Mouse (Mus musculus) brain, embryonic 18.5 days (tissue): ENCODE measurements around the gene Phyhd1.

Experiments used
- DNase-seq: peaks from one replicate; pipeline ENCODE4 v3.0.0-alpha.2; 2012; ENCODE audit warnings: low read depth, low spot score

Phyhd1 gene

DNA sequence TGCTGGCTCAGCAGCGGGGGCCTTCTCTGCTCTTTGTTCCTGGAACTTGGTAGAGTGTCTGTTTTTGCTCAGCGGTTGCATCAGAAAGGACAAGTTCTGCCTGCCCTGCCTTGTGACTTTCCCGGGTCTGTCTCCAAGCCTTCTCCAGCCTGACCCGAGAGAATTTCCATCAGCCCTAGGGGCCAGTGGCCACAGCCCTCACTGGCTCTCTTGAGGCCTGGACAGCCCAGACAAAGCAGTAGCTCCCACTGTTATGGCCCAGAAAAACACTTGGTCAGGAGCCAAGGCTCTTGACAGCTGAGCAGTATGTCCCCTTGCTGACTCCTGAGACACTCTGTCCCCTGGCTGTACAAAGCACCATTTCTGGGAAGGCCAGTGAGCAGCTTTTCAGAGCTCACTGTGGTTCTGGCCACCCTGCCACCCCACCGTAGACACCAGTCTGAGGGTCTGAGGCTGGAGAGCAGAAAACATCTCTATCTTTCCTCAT lies at the start of gene Phyhd1:
TSS of gene Phyhd1 (plus strand) at position 437 of the 487 bp plus-strand sequence.
- no peak for DNase-seq

DNA sequence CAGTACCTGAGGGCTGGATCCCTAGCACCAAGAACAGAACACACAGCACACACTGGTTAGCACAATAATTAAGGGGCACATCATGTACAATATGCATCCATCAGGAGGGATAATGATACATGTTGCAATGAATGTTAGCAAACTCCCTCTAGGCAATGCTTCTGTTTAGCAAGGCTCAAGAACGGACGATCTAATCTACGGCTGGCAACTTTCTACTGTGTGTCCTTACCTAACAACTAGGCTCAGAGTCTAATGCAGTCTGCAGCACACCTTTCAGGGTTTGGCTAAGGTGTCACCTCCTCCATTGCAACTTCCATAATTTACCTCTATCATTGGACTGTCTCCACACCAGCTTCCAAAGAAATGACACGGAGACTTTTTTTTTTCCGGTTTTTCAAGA lies 49.7 kb upstream of the Phyhd1 start:
- DNase-seq: no peak

DNA sequence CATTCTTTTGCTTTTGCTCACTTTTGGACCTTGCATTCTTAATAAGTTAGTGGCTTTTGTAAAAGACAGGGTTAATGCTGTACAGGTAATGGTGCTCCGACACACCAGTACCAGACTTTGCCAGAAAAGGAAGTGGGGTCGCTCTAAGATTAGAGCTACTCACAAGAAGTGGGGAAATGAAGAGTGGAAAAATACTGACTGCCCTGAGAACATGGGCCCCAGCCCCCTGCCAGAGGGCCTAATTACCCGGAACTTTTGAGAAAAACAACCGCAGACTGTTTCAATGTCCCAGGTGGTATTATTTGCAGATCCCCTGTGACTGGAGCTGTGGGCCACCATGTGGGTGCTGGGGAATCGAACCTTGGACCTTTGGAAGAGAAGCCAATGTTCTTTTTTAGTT lies 30.4 kb upstream of the Phyhd1 start:
- no peak for DNase-seq

DNA sequence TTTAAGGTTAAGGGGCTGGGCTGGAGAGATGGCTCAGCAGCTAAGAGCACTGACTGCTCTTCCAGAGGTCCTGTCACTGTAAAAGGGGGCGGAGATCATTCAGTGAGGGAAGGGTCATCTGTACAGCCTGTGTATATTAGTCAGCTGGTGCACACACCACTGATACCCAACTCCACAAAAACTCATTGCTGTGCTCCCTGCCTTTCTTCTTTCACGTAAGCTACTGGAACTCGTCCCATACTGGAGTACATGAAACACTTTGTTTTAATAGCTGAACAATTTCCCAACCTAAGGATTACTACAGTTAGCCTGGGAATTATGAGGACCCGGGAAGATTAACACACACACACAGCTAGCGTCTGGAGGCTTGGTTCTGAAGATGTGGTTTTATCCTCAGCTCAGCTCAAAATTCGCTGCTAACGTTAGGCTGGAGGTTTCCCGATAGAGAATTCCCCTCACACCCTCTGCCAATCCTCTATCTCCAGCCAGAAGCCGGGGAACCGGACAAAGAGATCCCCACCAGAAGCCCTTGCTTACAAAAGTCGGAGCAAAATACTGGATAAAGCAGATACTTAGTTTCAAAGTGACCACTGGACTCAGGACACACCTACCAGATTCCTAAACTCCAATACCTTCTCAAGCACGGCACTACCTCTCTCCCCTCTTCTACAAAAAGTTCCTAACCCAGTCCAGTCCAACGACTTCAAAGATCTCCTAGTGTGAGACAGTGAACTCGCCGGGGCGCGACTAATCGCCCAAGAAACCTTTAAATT lies 29.4 kb upstream of the Phyhd1 start:
- no peak for DNase-seq

DNA sequence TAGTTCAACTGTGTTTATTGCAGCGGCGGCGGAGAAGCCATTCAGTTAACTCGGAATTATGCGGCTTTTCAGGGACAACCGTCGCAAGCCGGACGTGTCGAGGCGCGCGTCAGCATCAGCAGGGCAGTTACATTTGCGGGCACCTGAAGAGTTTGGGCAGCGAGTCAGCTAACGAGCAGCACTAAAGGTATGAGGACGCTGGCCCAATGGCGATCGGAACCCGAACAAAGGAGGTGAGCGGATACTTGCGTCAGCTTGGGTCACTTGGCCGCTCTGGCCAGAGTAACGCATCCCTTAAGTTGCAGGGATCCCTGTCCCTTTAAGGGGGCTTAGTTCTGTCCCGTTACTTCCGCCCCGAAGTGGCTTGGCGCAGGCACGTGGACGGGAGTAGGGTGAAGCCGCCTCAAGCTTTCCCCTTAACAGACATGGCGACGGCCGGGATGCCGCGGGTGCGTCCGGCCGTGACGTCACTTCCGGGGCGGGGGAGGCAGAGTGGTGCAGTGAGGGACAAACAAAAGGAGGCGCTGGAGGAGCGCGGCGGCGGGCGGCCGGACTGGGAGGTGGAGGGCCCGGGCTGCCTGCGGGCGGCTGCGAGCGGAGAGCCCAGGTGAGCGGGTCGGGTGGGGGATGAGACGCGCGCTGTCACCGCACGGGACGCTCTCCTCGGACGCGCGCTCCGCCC lies 28.7 kb upstream of the Phyhd1 start, which contains the start of gene Lrrc8a:
TSS of gene Lrrc8a (plus strand) at position 517 of the 682 bp plus-strand sequence.
- peak; percentile 94 for DNase-seq

DNA sequence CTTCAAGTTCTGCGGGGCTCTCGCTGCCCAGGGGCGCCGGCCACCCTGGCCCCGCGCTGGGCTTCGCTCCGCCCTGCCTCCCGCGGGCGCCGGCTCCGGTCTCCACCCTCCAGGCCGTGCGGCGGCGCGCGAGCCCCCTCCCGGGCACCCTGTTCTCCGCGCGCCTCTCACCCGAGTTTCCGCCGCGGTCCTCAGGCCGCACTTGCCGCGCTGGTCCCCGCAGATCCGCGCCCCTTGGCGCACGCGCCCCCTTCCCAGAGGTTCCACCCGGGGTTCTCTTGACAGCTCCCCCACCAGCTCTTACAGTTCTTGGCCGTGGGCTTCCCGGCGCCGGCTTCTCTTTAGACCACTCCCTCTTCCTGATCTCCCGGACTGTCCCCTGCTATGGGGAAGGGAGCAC lies 28.1 kb upstream of the Phyhd1 start:
- DNase-seq: no peak

DNA sequence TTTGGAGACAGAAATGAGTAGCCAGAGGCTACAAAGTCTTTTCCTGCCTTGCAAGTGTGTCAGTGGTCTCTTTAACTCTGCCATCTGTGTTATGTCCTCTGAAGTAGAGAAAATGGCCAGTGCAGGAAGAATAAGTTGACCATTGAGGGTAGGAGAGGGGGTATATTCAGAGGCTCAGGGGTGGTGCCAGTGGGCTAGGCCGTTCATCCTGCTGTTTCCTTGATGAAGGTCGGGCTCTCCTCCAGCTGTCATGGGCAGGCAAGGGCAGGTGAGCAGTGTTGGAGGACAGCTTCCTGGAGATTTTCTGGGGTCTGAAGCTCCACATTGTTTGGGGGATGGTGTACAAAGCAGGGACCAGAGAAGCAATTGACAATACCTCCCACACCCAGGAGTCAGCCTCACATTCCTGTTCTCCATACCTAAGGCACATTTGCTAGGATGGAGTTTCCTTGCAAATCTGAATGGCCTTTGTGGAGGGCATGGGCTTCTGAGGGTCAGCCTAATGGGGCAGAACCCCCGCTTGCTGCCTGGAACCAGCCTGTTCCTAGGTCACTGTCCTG lies 27.0 kb upstream of the Phyhd1 start:
- DNase-seq: no peak

DNA sequence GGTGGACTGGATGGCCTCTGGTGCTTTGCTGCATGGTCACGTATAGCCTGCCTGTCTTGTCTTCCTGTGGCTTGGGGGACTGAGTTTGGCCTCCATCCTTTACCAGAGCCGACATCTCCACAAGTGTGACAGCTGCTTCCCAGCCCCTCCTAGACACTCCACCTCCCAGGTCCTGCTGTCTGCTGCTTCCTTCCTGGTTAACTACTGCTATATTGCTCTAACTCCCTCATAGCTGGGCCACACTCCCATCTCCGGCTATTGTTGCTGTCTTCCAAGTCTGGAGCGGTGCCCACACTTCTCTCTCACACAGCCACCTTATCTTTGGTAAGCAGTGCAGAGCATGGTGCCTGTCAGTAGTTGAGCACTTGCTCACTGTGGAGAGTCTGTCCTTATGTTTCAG lies 26.2 kb upstream of the Phyhd1 start:
- DNase-seq: no peak

DNA sequence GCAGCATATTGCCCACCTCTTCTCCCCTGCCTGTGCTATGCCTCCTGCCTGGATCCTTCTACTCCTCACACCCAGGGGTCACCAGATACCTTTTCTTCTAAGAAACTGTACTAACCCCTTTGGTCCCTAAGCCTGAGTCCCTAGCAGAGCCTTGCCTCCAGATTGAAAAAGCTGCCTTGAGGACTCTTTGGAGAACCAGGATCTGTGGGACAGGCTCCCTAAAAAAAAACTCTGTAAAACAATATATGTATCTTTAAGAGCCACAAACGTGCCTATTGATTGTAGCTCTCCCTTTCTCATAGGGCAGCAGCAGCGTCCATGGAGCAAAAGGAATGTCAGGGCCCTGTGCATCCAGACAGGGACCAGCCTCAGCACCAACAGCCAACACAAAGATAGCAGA lies 25.7 kb upstream of the Phyhd1 start, which contains the start of gene Gm28035:
TSS of gene Gm28035 (plus strand) at position 301 of the 400 bp plus-strand sequence.
- DNase-seq: no peak

DNA sequence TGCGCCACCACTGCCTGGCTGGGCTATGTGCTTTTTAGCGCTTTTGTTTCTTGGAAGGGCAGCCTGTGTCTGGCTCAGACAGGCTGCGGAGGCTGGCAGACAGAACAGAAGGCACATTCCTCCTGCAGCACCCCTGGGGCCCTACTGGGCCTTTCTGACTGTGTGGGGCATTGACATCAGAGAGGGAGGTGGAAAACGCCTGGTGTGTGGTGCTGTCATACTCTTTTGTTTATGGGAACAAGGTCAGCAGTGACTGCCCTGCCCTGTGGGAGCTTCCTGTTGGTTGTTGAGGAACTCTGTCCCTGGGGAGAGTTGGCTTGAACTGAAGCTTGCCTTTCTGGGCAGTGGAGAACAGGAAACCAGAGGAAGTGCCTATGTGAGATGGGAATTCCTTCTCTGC lies 23.5 kb upstream of the Phyhd1 start:
- DNase-seq: no peak

DNA sequence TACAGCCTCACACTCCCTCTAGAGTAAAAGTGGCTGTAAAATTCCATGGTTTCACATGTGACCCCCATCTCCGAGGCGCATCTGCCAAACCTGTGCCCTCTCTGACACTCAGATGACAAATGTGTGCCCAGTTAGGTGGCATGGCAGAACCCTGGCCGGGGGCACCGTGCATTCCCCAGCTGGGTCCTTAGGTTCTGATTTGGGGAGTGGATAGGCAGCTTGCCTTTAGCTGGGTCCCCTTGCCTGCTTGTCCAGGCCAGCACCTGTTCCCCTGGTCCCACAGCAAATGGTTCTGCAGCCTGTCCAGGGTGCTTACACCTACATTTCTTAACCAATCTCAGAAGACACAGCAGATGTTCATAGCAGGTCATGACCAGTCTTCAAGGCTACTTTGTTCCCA lies 22.6 kb upstream of the Phyhd1 start:
- no peak for DNase-seq

DNA sequence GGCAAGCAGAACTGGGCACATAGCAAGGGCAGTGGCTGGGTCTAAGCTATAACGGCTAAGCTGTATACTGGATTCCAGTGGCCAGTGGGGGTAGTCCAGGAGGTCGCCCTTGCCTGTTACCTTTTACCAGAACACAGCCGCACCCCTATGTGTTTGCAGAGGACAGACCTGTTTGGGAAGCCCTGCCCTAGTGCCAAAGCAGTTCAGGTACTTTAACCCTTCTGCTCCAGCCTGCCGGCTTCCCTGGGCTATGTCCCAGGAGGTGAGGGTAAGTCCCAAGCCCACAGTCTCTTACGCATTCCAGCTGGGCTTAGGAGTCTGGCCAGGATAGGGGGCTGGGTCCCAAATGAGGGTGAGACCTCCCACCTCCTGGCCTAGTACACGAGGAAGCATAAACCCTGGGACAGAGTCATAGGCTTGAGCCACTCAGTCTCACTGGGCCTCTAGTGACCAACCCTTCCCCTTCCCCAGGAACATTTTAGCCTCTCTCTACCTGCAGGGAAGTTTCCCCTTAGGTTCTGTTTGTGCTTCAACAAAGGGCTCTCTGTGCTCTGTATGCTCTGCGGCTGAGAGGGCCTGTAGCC lies 21.3 kb upstream of the Phyhd1 start:
- DNase-seq: no peak

DNA sequence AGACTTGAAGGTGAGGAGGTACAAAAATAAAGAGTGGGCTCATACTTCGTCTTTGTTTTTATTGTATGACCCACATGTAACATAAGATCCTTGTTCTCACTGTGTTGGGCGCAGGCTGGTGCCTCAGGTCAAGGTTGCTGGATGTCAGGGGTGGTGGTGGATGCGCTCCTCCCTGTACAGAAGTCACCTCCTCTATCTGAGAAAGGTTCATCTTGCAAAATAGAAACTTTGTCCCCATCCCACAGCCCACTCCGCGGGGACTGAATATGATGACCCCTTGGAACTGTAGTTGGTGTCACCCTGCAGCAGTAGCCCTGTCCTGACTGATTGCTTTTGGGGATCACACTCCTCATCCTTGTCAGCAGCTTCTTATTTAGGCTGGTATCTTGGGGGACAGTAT lies 19.0 kb upstream of the Phyhd1 start:
- DNase-seq: no peak

DNA sequence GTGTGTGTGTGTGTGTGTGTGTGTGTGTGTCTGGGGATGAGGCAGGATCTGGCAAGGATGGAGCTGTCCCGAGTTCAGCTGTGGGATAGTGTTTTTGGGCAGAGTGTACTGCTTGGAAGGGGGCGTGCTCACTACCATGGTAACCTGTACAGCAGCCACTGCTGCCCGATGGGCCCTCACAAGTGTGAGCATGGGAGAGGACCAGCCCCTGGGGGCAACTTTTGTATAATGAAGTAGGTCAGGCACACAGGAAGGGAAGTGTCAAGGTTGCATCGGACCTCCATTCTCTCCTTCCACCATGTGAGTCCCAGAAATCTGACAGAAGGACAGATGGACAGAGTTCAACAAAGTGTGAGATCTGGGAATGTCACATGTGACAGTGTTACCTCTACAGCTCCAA lies 18.3 kb upstream of the Phyhd1 start:
- DNase-seq: no peak

DNA sequence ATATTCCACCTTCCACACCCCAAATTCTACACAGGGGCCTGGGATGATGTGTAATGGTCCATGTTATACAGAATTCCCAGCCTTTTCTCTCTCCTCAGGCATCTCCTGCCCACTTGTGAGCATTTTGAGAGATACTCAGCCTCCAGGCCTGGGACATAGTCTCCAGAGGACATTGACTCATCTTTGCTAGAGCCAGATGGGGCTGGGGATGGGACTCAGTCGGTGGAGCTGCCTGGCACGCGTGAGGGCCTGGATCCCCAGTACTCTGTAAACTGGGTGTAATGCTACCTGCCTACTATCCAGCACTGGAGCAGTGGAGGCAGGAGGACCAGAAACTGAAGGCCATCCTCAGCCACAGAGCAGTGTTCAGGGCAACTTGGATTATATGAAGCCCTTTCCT lies 16.8 kb upstream of the Phyhd1 start:
- DNase-seq: no peak

DNA sequence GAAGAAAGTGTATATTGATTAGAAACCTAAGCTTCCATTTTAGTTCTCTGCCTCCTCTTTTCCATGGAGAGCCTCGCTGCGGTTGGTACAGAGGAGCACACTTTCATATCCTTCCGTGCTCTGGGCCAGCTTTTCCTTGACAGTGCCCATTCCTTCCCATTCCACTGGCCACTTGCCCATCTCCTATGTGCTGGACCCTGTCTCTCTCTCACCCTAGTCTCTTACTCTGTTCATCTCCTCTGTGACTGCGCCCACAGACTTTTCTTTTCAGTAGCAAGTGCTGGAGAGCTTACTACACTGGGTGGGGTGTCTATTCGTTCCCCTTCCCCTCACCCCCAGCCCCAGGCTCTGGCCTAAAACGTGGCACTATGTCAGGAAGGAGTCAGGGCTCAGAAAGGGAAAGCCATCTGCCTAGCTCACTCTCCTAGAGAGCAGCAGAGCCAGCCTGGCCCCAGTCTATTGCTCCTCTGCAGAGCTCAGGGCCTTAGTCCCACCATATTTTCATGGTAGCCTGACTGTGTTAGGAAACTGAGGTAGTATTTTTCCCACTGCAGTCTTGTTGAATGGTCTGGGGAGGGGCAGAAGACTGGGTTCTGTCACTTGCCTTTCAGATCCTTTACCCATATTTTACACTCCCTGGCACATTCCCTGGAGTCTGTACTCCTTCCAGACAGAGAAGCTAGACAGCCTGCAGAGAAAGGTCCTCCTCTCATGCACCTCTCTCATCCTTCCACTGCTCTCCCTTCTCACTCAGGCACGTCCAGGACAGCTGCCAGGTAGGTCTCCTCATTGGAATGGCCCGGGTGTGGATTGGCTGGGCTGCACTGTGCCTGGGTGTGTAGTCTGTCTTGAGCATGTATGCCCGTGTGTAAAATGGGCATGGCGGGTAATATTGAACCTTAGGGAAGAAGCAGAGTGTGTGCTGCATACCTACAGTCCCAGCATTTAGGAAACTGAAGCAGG lies 15.6 kb upstream of the Phyhd1 start:
- no peak for DNase-seq

DNA sequence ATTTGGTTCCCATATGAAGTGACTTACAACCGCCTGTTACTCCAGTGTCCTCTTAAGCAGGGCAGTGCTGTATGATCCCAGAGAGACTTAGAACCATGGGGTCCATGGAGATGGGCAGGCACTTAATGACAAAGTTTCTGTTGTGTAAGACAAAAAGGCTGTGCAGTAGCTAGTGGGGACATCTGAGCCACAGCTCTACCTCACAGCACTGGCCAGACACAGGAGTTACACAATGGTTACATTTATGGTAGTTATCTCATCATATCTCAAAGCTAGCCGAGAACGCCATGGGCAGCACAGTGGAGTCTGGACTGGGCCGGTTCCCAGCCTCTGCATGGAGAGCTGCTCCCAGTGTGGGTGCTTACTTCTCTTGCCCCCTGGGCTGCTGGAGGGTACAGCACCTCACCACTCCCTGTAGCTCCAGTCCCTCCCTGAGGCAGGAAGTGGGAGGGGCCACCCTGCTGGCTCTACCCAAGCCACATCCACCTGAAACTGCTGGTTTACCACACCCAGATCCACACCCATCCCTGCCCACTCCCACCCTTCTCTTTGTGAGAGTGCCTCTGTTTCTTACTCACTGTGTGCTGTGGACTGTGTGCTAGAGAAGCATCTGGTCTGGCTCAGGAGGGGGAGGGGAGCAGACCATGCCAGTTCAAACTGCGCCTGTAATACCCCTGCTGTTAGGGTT lies 14.4 kb upstream of the Phyhd1 start:
- DNase-seq: no peak

DNA sequence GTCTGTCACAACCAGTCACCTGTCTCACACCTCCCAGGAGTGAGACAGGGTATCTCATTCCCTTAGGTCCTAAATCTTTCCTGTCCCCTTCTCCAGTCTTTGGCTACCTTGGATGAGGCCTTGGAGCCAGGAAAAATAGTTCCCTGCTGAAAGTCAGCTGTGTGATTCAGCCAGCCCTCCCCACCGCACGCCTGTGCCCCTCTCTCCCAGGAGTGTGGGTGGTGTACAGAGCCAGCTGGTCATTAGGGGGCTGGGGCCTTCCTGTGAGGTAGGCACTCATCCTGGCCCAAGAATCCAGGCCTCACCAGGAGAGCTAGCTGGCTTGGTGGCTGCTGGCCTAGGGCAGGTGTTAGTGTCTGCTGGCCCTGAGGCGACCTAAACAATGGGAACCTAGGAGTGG lies 13.5 kb upstream of the Phyhd1 start:
- DNase-seq: no peak

DNA sequence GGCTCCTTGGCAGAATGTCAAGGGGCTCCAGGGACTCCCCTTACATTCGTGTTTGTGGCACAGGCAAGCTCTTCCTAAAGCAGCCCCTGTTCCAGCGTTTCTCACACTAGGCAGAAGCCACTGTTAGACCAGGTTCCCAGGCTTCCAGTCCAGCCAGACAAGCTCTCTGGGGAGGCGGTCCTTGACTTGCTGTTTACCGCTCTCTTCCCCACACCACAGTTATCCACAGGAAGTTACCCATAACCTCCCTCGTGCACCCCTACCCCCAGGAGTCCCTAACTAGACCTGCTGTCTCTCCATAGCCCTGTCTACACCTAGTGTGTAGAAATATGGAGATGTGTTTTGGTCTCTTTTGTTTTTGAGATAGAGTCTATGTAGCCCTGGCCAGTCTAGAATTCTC lies 12.2 kb upstream of the Phyhd1 start:
- no peak for DNase-seq

DNA sequence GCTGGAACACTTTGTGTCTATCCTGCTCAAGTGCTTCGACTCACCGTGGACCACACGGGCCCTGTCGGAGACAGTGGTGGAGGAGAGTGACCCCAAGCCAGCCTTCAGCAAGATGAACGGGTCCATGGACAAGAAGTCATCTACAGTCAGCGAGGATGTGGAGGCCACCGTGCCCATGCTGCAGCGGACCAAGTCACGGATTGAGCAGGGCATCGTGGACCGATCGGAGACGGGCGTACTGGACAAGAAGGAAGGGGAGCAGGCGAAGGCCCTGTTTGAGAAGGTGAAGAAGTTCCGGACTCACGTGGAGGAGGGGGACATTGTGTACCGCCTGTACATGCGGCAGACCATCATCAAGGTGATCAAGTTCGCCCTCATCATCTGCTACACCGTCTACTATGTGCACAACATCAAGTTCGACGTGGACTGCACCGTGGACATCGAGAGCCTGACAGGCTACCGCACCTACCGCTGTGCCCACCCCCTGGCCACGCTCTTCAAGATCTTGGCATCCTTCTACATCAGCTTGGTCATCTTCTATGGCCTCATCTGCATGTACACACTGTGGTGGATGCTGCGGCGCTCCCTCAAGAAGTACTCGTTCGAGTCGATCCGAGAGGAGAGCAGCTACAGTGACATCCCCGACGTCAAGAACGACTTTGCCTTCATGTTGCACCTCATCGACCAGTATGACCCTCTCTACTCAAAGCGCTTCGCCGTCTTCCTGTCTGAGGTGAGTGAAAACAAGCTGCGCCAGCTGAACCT lies 10.2 kb upstream of the Phyhd1 start:
- no peak for DNase-seq
